Mouse (Mus musculus): ENCODE measurements around the gene Nkiras2.
"Not testable (repeated sequence)": the region's sequence is repeated elsewhere in the genome, so short reads cannot be mapped to it uniquely, and the experiment has no call there.

Gene Nkiras2

GRCm38 (mm10) chr11:100601372-100601771 lies 17.7 kb upstream of the Nkiras2 start:
- DNase-seq (ENCODE audit: low spot score) = no peak

- DNase-seq (ENCODE audit: low spot score) = no peak
Measured at GRCm38 (mm10) chr11:100603155-100603554, 15.9 kb upstream of the Nkiras2 start.

- DNase-seq (ENCODE audit: low spot score) = no peak
Measured at GRCm38 (mm10) chr11:100603813-100604212, 15.2 kb upstream of the Nkiras2 start.

- DNase-seq (ENCODE audit: low spot score) = no peak
Measured at GRCm38 (mm10) chr11:100604321-100605005, 14.6 kb upstream of the Nkiras2 start.

- DNase-seq (ENCODE audit: low spot score) = no peak
Measured at GRCm38 (mm10) chr11:100605451-100605850, 13.6 kb upstream of the Nkiras2 start.

- no peak for DNase-seq (ENCODE audit: low spot score)
Measured at GRCm38 (mm10) chr11:100607121-100607520, 11.9 kb upstream of the Nkiras2 start.

- no peak for DNase-seq (ENCODE audit: low spot score)
Measured at GRCm38 (mm10) chr11:100608796-100609195, 10.2 kb upstream of the Nkiras2 start.

GRCm38 (mm10) chr11:100609355-100609996 lies 9.6 kb upstream of the Nkiras2 start:
- no peak for DNase-seq (ENCODE audit: low spot score)

- no peak for DNase-seq (ENCODE audit: low spot score)
Measured at GRCm38 (mm10) chr11:100609997-100610680, 8.9 kb upstream of the Nkiras2 start.

GRCm38 (mm10) chr11:100611627-100612026 lies 7.4 kb upstream of the Nkiras2 start:
- no peak for DNase-seq (ENCODE audit: low spot score)

GRCm38 (mm10) chr11:100613241-100613640 lies 5.8 kb upstream of the Nkiras2 start:
- DNase-seq (ENCODE audit: low spot score) = no peak

GRCm38 (mm10) chr11:100616332-100616731 lies 2.7 kb upstream of the Nkiras2 start:
- DNase-seq (ENCODE audit: low spot score) = no peak

GRCm38 (mm10) chr11:100616836-100617235 lies 2.2 kb upstream of the Nkiras2 start:
- not testable (repeated sequence) for DNase-seq (ENCODE audit: low spot score)

GRCm38 (mm10) chr11:100617480-100617879 lies 1.6 kb upstream of the Nkiras2 start:
- DNase-seq (ENCODE audit: low spot score) = no peak

- peak; percentile 91 for DNase-seq (ENCODE audit: low spot score)
Measured at GRCm38 (mm10) chr11:100619485-100619975, 486 bp downstream of the Nkiras2 start.

- no peak for DNase-seq (ENCODE audit: low spot score)
Measured at GRCm38 (mm10) chr11:100619982-100620381, 938 bp downstream of the Nkiras2 start, which contains the start of gene Dnajc7. Gene Dnajc7 (minus strand): TSS chr11:100620168.

- peak; percentile 91 for DNase-seq (ENCODE audit: low spot score)
Measured at GRCm38 (mm10) chr11:100622714-100623113, 3.7 kb downstream of the Nkiras2 start.

- DNase-seq (ENCODE audit: low spot score) = peak; percentile 50
Measured at GRCm38 (mm10) chr11:100623867-100624266, 4.8 kb downstream of the Nkiras2 start.

GRCm38 (mm10) chr11:100625754-100626700 lies 7.0 kb downstream of the Nkiras2 start:
- DNase-seq (ENCODE audit: low spot score) = no peak

GRCm38 (mm10) chr11:100626701-100627195 lies 7.7 kb downstream of the Nkiras2 start:
- peak; percentile 61 for DNase-seq (ENCODE audit: low spot score)

GRCm38 (mm10) chr11:100628056-100628455 lies 9.0 kb downstream of the Nkiras2 start:
- DNase-seq (ENCODE audit: low spot score) = no peak
